Mouse (Mus musculus): ENCODE results near the gene 1600014C10Rik. TPM values are rescaled to one million over a fixed set of nuclear protein-coding genes. Genes with fewer than 3 reads are reported as not detected.

1600014C10Rik gene
- polyA plus RNA-seq, 1 experiment, result 27.4 TPM

GRCm38 (mm10) chr7:38184418-38184745 is 1.4 kb downstream of the 1600014C10Rik start:
- WGBS, result 0% methylated on average over 1 of the region's 1 CpGs
- Histone ChIP-seq H3K36me3 (ENCODE audit: control insufficient read depth, insufficient read depth, low read length) (peaks cover 9% of the 10 kb centered on the region; the same call in 1 of the 2 replicates), H3K4me3 (ENCODE audit: low read depth, low read length) (peak overlapping the region; percentile 80), H3K27ac (ENCODE audit: insufficient read depth, low read depth, low read length) (peak overlapping the region; percentile 92), H3K27me3 (ENCODE audit: control insufficient read depth, insufficient read depth, low read length) (no peaks in the 10 kb centered on the region), H3K4me1 (ENCODE audit: control insufficient read depth, insufficient read depth, insufficient read length, low read length) (peaks cover 21% of the 10 kb centered on the region; the same call in 1 of the 2 replicates)
- TF ChIP-seq POLR2A (IDR thresholded peaks at IDR 0.05; ENCODE audit: low read depth, low read length) (no peak), CTCF (IDR thresholded peaks at IDR 0.05; ENCODE audit: extremely low read depth, insufficient read length, insufficient replicate concordance, low read depth, low read length) (no peak)

GRCm38 (mm10) chr7:38184786-38185185 is 1.8 kb downstream of the 1600014C10Rik start:
- TF ChIP-seq CTCF (IDR thresholded peaks at IDR 0.05; ENCODE audit: extremely low read depth, insufficient read length, insufficient replicate concordance, low read depth, low read length) (no peak), POLR2A (IDR thresholded peaks at IDR 0.05; ENCODE audit: low read depth, low read length) (no peak)

GRCm38 (mm10) chr7:38186861-38187260 is 3.8 kb downstream of the 1600014C10Rik start:
- TF ChIP-seq POLR2A (IDR thresholded peaks at IDR 0.05; ENCODE audit: low read depth, low read length), result no peak
- TF ChIP-seq CTCF (IDR thresholded peaks at IDR 0.05; ENCODE audit: extremely low read depth, insufficient read length, insufficient replicate concordance, low read depth, low read length), result no peak
- H3K4me3 ChIP-seq (ENCODE audit: low read depth, low read length), result no peak overlapping the region
- WGBS, result 79% methylated on average over 4 of the region's 4 CpGs
- peaks cover 24% of the 10 kb centered on the region for H3K36me3 ChIP-seq (ENCODE audit: control insufficient read depth, insufficient read depth, low read length)
- H3K27me3 ChIP-seq (ENCODE audit: control insufficient read depth, insufficient read depth, low read length), result no peaks in the 10 kb centered on the region
- peaks cover 21% of the 10 kb centered on the region; the same call in 1 of the 2 replicates for H3K4me1 ChIP-seq (ENCODE audit: control insufficient read depth, insufficient read depth, insufficient read length, low read length)
- peak overlapping the region; percentile 55; the same call in 1 of the 2 replicates for H3K27ac ChIP-seq (ENCODE audit: insufficient read depth, low read depth, low read length)

More at GRCm38 (mm10) chr7:38184786-38185185, 1.8 kb downstream of the 1600014C10Rik start:
- Histone ChIP-seq H3K27me3 (ENCODE audit: control insufficient read depth, insufficient read depth, low read length) (no peaks in the 10 kb centered on the region), H3K27ac (ENCODE audit: insufficient read depth, low read depth, low read length) (peak overlapping the region; percentile 48), H3K4me1 (ENCODE audit: control insufficient read depth, insufficient read depth, insufficient read length, low read length) (peaks cover 21% of the 10 kb centered on the region; the same call in 1 of the 2 replicates), H3K36me3 (ENCODE audit: control insufficient read depth, insufficient read depth, low read length) (peaks cover 13% of the 10 kb centered on the region), H3K4me3 (ENCODE audit: low read depth, low read length) (peak overlapping the region; percentile 35)
- 82% methylated on average over 6 of the region's 6 CpGs for WGBS

GRCm38 (mm10) chr7:38187796-38188195 is 4.8 kb downstream of the 1600014C10Rik start:
- Histone ChIP-seq H3K4me1 (ENCODE audit: control insufficient read depth, insufficient read depth, insufficient read length, low read length) (peaks cover 21% of the 10 kb centered on the region; the same call in 1 of the 2 replicates), H3K27ac (ENCODE audit: insufficient read depth, low read depth, low read length) (no peak overlapping the region), H3K4me3 (ENCODE audit: low read depth, low read length) (no peak overlapping the region), H3K36me3 (ENCODE audit: control insufficient read depth, insufficient read depth, low read length) (peaks cover 25% of the 10 kb centered on the region), H3K27me3 (ENCODE audit: control insufficient read depth, insufficient read depth, low read length) (no peaks in the 10 kb centered on the region)
- 77% methylated on average over 4 of the region's 4 CpGs for WGBS
- no peak for TF ChIP-seq POLR2A (IDR thresholded peaks at IDR 0.05; ENCODE audit: low read depth, low read length)
- TF ChIP-seq CTCF (IDR thresholded peaks at IDR 0.05; ENCODE audit: extremely low read depth, insufficient read length, insufficient replicate concordance, low read depth, low read length), result no peak

- WGBS, result 86% methylated on average over 8 of the region's 8 CpGs
- Histone ChIP-seq H3K36me3 (ENCODE audit: control insufficient read depth, insufficient read depth, low read length) (peaks cover 27% of the 10 kb centered on the region), H3K27me3 (ENCODE audit: control insufficient read depth, insufficient read depth, low read length) (no peaks in the 10 kb centered on the region), H3K27ac (ENCODE audit: insufficient read depth, low read depth, low read length) (peak overlapping the region; percentile 76), H3K4me1 (ENCODE audit: control insufficient read depth, insufficient read depth, insufficient read length, low read length) (peaks cover 21% of the 10 kb centered on the region; the same call in 1 of the 2 replicates), H3K4me3 (ENCODE audit: low read depth, low read length) (no peak overlapping the region)
- TF ChIP-seq POLR2A (IDR thresholded peaks at IDR 0.05; ENCODE audit: low read depth, low read length), result no peak
- TF ChIP-seq CTCF (IDR thresholded peaks at IDR 0.05; ENCODE audit: extremely low read depth, insufficient read length, insufficient replicate concordance, low read depth, low read length), result no peak
Observed at GRCm38 (mm10) chr7:38188281-38189075, 5.5 kb downstream of the 1600014C10Rik start.

GRCm38 (mm10) chr7:38189136-38189982 is 6.3 kb downstream of the 1600014C10Rik start:
- TF ChIP-seq POLR2A (IDR thresholded peaks at IDR 0.05; ENCODE audit: low read depth, low read length) (no peak), CTCF (IDR thresholded peaks at IDR 0.05; ENCODE audit: extremely low read depth, insufficient read length, insufficient replicate concordance, low read depth, low read length) (no peak)
- no peaks in the 10 kb centered on the region for H3K27me3 ChIP-seq (ENCODE audit: control insufficient read depth, insufficient read depth, low read length)
- peak overlapping the region; percentile 76 for H3K27ac ChIP-seq (ENCODE audit: insufficient read depth, low read depth, low read length)
- 74% methylated on average over 15 of the region's 15 CpGs for WGBS
- H3K4me3 ChIP-seq (ENCODE audit: low read depth, low read length), result peak overlapping the region; percentile 21; the same call in 1 of the 2 replicates
- peaks cover 21% of the 10 kb centered on the region; the same call in 1 of the 2 replicates for H3K4me1 ChIP-seq (ENCODE audit: control insufficient read depth, insufficient read depth, insufficient read length, low read length)
- H3K36me3 ChIP-seq (ENCODE audit: control insufficient read depth, insufficient read depth, low read length), result peaks cover 27% of the 10 kb centered on the region

Measured in small intestine, adult 2 months (tissue).